Mouse (Mus musculus) testis, postnatal 10 days (tissue): Measurements from ENCODE around the gene Ppm1b.
"Not testable (repeated sequence)": the region's sequence is repeated elsewhere in the genome, so short reads cannot be mapped to it uniquely, and the experiment has no call there.

Experiments
- DNase-seq: peaks from one replicate; pipeline ENCODE4 v3.0.0; 2021; ENCODE audit warnings: low spot score

Gene Ppm1b

GRCm38 (mm10) chr17:84956441-84956840, at the start of gene Ppm1b:
Gene Ppm1b, plus strand, starts transcription at chr17:84956741.
- no peak for DNase-seq

GRCm38 (mm10) chr17:84921666-84922376, 34.7 kb upstream of the Ppm1b start:
- DNase-seq = no peak

- DNase-seq = no peak
These were observed 31.8 kb upstream of the Ppm1b start for GRCm38 (mm10) chr17:84924779-84925178.

GRCm38 (mm10) chr17:84926233-84926632, 30.3 kb upstream of the Ppm1b start:
- DNase-seq = no peak

GRCm38 (mm10) chr17:84927580-84927979, 29.0 kb upstream of the Ppm1b start:
- DNase-seq = no peak

- no peak for DNase-seq
These were observed 23.6 kb upstream of the Ppm1b start for GRCm38 (mm10) chr17:84932943-84933342.

GRCm38 (mm10) chr17:84933968-84934367, 22.6 kb upstream of the Ppm1b start:
- DNase-seq = no peak

- DNase-seq = not testable (repeated sequence)
These were observed 20.9 kb upstream of the Ppm1b start for GRCm38 (mm10) chr17:84935620-84936019.

GRCm38 (mm10) chr17:84936301-84936700, 20.2 kb upstream of the Ppm1b start:
- DNase-seq = no peak

GRCm38 (mm10) chr17:84936809-84937208, 19.7 kb upstream of the Ppm1b start:
- DNase-seq = no peak

GRCm38 (mm10) chr17:84937220-84937619, 19.3 kb upstream of the Ppm1b start:
- DNase-seq = no peak

- no peak for DNase-seq
These were observed 18.3 kb upstream of the Ppm1b start for GRCm38 (mm10) chr17:84938215-84938614.

GRCm38 (mm10) chr17:84940017-84940731, 16.4 kb upstream of the Ppm1b start:
- no peak for DNase-seq

GRCm38 (mm10) chr17:84941291-84941868, 15.2 kb upstream of the Ppm1b start:
- no peak for DNase-seq

GRCm38 (mm10) chr17:84942358-84943032, 14.0 kb upstream of the Ppm1b start:
- DNase-seq = no peak

- DNase-seq = no peak
These were observed 13.5 kb upstream of the Ppm1b start for GRCm38 (mm10) chr17:84943033-84943393.

GRCm38 (mm10) chr17:84944348-84944747, 12.2 kb upstream of the Ppm1b start:
- no peak for DNase-seq

GRCm38 (mm10) chr17:84952521-84952920, 4.0 kb upstream of the Ppm1b start:
- no peak for DNase-seq

GRCm38 (mm10) chr17:84953776-84954175, 2.8 kb upstream of the Ppm1b start:
- no peak for DNase-seq

- DNase-seq = no peak
These were observed 1.7 kb upstream of the Ppm1b start for GRCm38 (mm10) chr17:84954881-84955280.

GRCm38 (mm10) chr17:84956931-84957486, 468 bp downstream of the Ppm1b start:
- DNase-seq = peak; percentile 78

- DNase-seq = peak; percentile 100
These were observed 1.1 kb downstream of the Ppm1b start for GRCm38 (mm10) chr17:84957487-84958259.
